Mouse (Mus musculus): Measurements from ENCODE around the gene Rabac1. TPM values are rescaled to one million over a fixed set of nuclear protein-coding genes. Genes with fewer than 3 reads are reported as not detected.
A peak's percentile ranks its signal among the peaks of the same experiment; 100 is the strongest.

The Rabac1 gene
- polyA plus RNA-seq, 1 experiment = 806 TPM

DNA sequence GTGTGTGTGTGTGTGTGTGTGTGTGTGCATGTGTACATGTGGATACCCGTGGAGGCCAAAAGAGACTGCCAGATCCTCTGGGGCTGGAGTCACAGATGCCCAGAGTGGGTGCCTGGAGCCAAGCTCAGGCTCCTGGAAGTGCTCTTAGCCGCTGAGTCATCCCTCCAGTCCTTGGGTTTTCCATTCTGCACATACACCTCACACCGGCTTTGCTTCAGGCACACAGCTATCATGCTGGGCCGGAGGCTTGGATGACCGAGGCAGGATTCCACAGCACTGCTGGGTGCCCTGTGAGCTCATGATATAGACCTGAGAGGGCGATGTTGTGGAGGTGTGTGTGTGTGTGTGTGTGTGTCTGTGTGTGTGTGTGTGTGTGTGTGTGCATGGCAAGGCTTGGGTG, 4.1 kb downstream of the Rabac1 start:
- peaks cover 2% of the 10 kb centered on the region; the same call in 1 of the 2 replicates for H3K4me1 ChIP-seq (ENCODE audit: control insufficient read depth, insufficient read depth, low read length)
- H3K4me3 ChIP-seq (replicated peaks; ENCODE audit: extremely low read depth, low read depth, low read length) = no peak overlapping the region
- no peak for DNase-seq
- TF ChIP-seq POLR2A (IDR thresholded peaks at IDR 0.05; ENCODE audit: borderline replicate concordance, extremely low read depth, low read depth, low read length) (0 out of 2 replicates have a peak, but pooled peaks have one; percentile 15), CTCF (IDR thresholded peaks at IDR 0.05; ENCODE audit: insufficient read depth, low read length) (no peak)
- WGBS = 65% methylated on average over 6 of the region's 6 CpGs

- no peak overlapping the region for H3K4me3 ChIP-seq (replicated peaks; ENCODE audit: extremely low read depth, low read depth, low read length)
- H3K4me1 ChIP-seq (ENCODE audit: control insufficient read depth, insufficient read depth, low read length) = peaks cover 2% of the 10 kb centered on the region; the same call in 1 of the 2 replicates
- WGBS = 78% methylated on average over 8 of the region's 8 CpGs
- TF ChIP-seq POLR2A (IDR thresholded peaks at IDR 0.05; ENCODE audit: borderline replicate concordance, extremely low read depth, low read depth, low read length) = no peak
- no peak for TF ChIP-seq CTCF (IDR thresholded peaks at IDR 0.05; ENCODE audit: insufficient read depth, low read length)
- no peak for DNase-seq
These were observed 4.6 kb downstream of the Rabac1 start for GRCm38 (mm10) chr7:24967966-24968365.

GRCm38 (mm10) chr7:24964897-24965535, 7.5 kb downstream of the Rabac1 start:
- no peak overlapping the region for H3K4me3 ChIP-seq (replicated peaks; ENCODE audit: extremely low read depth, low read depth, low read length)
- 6% methylated on average over 5 of the region's 5 CpGs for WGBS
- H3K4me1 ChIP-seq (ENCODE audit: control insufficient read depth, insufficient read depth, low read length) = no peaks in the 10 kb centered on the region
- peak; percentile 80 for DNase-seq
- TF ChIP-seq CTCF (IDR thresholded peaks at IDR 0.05; ENCODE audit: insufficient read depth, low read length) (peak; percentile 86), POLR2A (IDR thresholded peaks at IDR 0.05; ENCODE audit: borderline replicate concordance, extremely low read depth, low read depth, low read length) (no peak)

- no peak overlapping the region for H3K4me3 ChIP-seq (replicated peaks; ENCODE audit: extremely low read depth, low read depth, low read length)
- H3K4me1 ChIP-seq (ENCODE audit: control insufficient read depth, insufficient read depth, low read length) = no peaks in the 10 kb centered on the region
- no peak for DNase-seq
- 79% methylated on average over 2 of the region's 2 CpGs for WGBS
- TF ChIP-seq CTCF (IDR thresholded peaks at IDR 0.05; ENCODE audit: insufficient read depth, low read length) (no peak), POLR2A (IDR thresholded peaks at IDR 0.05; ENCODE audit: borderline replicate concordance, extremely low read depth, low read depth, low read length) (no peak)
These were observed 8.3 kb downstream of the Rabac1 start for GRCm38 (mm10) chr7:24964288-24964687.

GRCm38 (mm10) chr7:24955226-24955625, 17.3 kb downstream of the Rabac1 start:
- no peak for DNase-seq
- no peak for TF ChIP-seq POLR2A (IDR thresholded peaks at IDR 0.05; ENCODE audit: borderline replicate concordance, extremely low read depth, low read depth, low read length)
- TF ChIP-seq CTCF (IDR thresholded peaks at IDR 0.05; ENCODE audit: insufficient read depth, low read length) = no peak
- Histone ChIP-seq H3K4me3 (replicated peaks; ENCODE audit: extremely low read depth, low read depth, low read length) (no peak overlapping the region), H3K4me1 (ENCODE audit: control insufficient read depth, insufficient read depth, low read length) (0 out of 2 replicates have a peak, but pooled peaks cover 3% of the 10 kb centered on the region)
- 11% methylated on average over 29 of the region's 33 CpGs for WGBS

GRCm38 (mm10) chr7:24954450-24954849, 18.1 kb downstream of the Rabac1 start:
- no peak for DNase-seq
- WGBS = 2% methylated on average over 30 of the region's 30 CpGs
- TF ChIP-seq POLR2A (IDR thresholded peaks at IDR 0.05; ENCODE audit: borderline replicate concordance, extremely low read depth, low read depth, low read length) = no peak
- TF ChIP-seq CTCF (IDR thresholded peaks at IDR 0.05; ENCODE audit: insufficient read depth, low read length) = no peak
- 0 out of 2 replicates have a peak, but pooled peaks cover 3% of the 10 kb centered on the region for H3K4me1 ChIP-seq (ENCODE audit: control insufficient read depth, insufficient read depth, low read length)
- H3K4me3 ChIP-seq (replicated peaks; ENCODE audit: extremely low read depth, low read depth, low read length) = peak overlapping the region; percentile 11

DNA sequence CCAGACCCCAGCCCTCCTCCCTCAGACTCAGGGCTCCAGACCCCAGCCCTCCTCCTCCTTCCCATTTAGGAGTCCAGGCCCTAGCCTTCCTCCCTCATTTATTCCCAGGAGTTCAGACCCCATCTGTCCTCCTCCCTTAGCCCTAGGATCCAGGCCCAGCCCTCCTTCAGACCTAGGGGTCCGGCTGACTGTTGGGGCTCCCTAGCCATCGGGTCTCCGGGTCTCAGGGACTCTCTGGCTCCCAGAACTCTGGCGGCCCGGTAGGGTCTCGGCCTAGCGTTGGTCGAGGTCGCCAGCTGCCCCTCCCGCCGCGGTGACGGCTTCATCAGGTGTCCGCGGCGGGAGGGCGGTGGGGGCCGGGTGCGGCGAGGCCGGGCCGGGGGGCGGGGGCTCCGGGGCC, 18.6 kb downstream of the Rabac1 start:
- 2% methylated on average over 20 of the region's 24 CpGs for WGBS

GRCm38 (mm10) chr7:24949958-24950623, 22.5 kb downstream of the Rabac1 start:
- peak; percentile 70 for DNase-seq
- H3K4me3 ChIP-seq (replicated peaks; ENCODE audit: extremely low read depth, low read depth, low read length) = no peak overlapping the region
- H3K4me1 ChIP-seq (ENCODE audit: control insufficient read depth, insufficient read depth, low read length) = 0 out of 2 replicates have a peak, but pooled peaks cover 3% of the 10 kb centered on the region
- WGBS = 2% methylated on average over 8 of the region's 8 CpGs
- TF ChIP-seq CTCF (IDR thresholded peaks at IDR 0.05; ENCODE audit: insufficient read depth, low read length) (peak; percentile 74), POLR2A (IDR thresholded peaks at IDR 0.05; ENCODE audit: borderline replicate concordance, extremely low read depth, low read depth, low read length) (no peak)

More for the DNA sequence above, 18.6 kb downstream of the Rabac1 start:
- DNase-seq = no peak
- TF ChIP-seq CTCF (IDR thresholded peaks at IDR 0.05; ENCODE audit: insufficient read depth, low read length) (no peak), POLR2A (IDR thresholded peaks at IDR 0.05; ENCODE audit: borderline replicate concordance, extremely low read depth, low read depth, low read length) (no peak)
- 0 out of 2 replicates have a peak, but pooled peaks cover 3% of the 10 kb centered on the region for H3K4me1 ChIP-seq (ENCODE audit: control insufficient read depth, insufficient read depth, low read length)
- no peak overlapping the region for H3K4me3 ChIP-seq (replicated peaks; ENCODE audit: extremely low read depth, low read depth, low read length)

- Histone ChIP-seq H3K4me1 (ENCODE audit: control insufficient read depth, insufficient read depth, low read length) (peaks cover 2% of the 10 kb centered on the region; the same call in 1 of the 2 replicates), H3K4me3 (replicated peaks; ENCODE audit: extremely low read depth, low read depth, low read length) (no peak overlapping the region)
- no peak for TF ChIP-seq CTCF (IDR thresholded peaks at IDR 0.05; ENCODE audit: insufficient read depth, low read length)
- no peak for TF ChIP-seq POLR2A (IDR thresholded peaks at IDR 0.05; ENCODE audit: borderline replicate concordance, extremely low read depth, low read depth, low read length)
- DNase-seq = no peak
- 4% methylated on average over 29 of the region's 29 CpGs for whole genome bisulfite sequencing
These were observed 23.8 kb downstream of the Rabac1 start for GRCm38 (mm10) chr7:24948774-24949173.
